Mouse (Mus musculus) kidney, embryonic 16.5 days (tissue): ENCODE results near the gene Lrtm1. TPM values are rescaled to one million over a fixed set of nuclear protein-coding genes. Genes with fewer than 3 reads are reported as not detected.

Experiments
- ATAC-seq: fragments of 200-750 bp; cut with Nextera tagmentation; 2 replicates; pipeline ENCODE4 v1.8.0; 2017; ENCODE audit warnings: moderate TSS enrichment; ENCODE audit not compliant: low FRiP score, low TSS enrichment
- H3K27ac ChIP-seq: fragments of 300-500 bp; sonication (generic); 2 replicates; pipeline ENCODE4 v1.5.1; 2014; ENCODE audit warnings: low read length
- H3K27me3 ChIP-seq: fragments of 300-500 bp; sonication (generic); 2 replicates; pipeline ENCODE4 v1.6.1; 2014; ENCODE audit warnings: low read length, control low read depth, mixed read lengths; ENCODE audit not compliant: insufficient read depth
- H3K36me3 ChIP-seq: fragments of 300-500 bp; sonication (generic); 2 replicates; pipeline ENCODE4 v1.6.1; 2014; ENCODE audit warnings: low read length, control low read depth, mixed read lengths; ENCODE audit not compliant: insufficient read depth
- H3K4me1 ChIP-seq: fragments of 300-500 bp; sonication (generic); 2 replicates; pipeline ENCODE4 v1.6.1; 2014; ENCODE audit warnings: low read length, control low read depth, mixed read lengths; ENCODE audit not compliant: insufficient read depth
- H3K4me2 ChIP-seq: fragments of 300-500 bp; sonication (generic); replicated peaks from 2 replicates; pipeline ENCODE4 v1.6.1; 2014; ENCODE audit warnings: low read depth, low read length
- H3K4me3 ChIP-seq: fragments of 300-500 bp; sonication (generic); 2 replicates; pipeline ENCODE4 v1.5.1; 2014; ENCODE audit warnings: mild to moderate bottlenecking, low read length
- H3K9ac ChIP-seq: fragments of 300-500 bp; sonication (generic); replicated peaks from 2 replicates; pipeline ENCODE4 v1.6.1; 2014; ENCODE audit warnings: low read length
- H3K9me3 ChIP-seq: fragments of 300-500 bp; sonication (generic); 2 replicates; pipeline ENCODE4 v1.6.1; 2016; ENCODE audit warnings: low read length, control low read depth
- WGBS: fragments of 180-500 bp; shearing (Covaris S2); extraction: QIAGEN DNeasy Blood & Tissue Kit; methylation state at CpG from one replicate; pipeline ENCODE4 v1.1.7; 2014; 5-methylcytosine and 5-hydroxymethylcytosine counted together
- polyA plus RNA-seq: library from polyadenylated mRNA; unstranded; fragments of >200 nt; fragmentation: Nextera tagmentation; extraction: Ambion mirVana; gene quantifications from 2 replicates; pipeline ENCODE4 v1.2.1, GENCODE M21; 2015

The Lrtm1 gene
- polyA plus RNA-seq, 1 experiment from 2014 or later, result 0.15 TPM

DNA sequence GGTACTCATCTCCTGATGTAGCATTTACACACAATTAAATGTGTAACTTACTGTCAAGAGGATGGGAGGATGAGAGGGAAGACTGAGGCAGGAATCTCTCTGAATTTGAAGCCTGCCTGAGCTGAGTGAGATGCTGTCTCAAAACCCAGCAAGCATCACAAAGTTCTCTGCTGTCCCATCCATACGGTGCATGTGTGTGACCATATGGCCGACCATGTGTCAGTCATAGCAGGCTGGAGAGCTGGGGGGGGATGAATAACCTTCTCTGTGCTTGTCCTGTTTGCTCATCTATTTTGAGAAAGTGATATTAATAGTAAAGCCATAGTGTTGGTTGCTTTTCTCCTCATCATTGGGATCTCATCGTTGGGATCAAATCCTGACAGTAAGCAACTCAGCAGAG is 4.8 kb upstream of the Lrtm1 start:
- Histone ChIP-seq H3K9ac (no peak overlapping the region), H3K9me3 (no peaks in the 10 kb centered on the region), H3K4me1 (peaks cover 3% of the 10 kb centered on the region; the same call in 1 of the 2 replicates), H3K36me3 (no peaks in the 10 kb centered on the region), H3K27me3 (no peaks in the 10 kb centered on the region), H3K27ac (no peak overlapping the region), H3K4me2 (no peak overlapping the region), H3K4me3 (no peak overlapping the region)
- 78% methylated on average over 3 of the region's 3 CpGs for WGBS
- ATAC-seq, result no peak

DNA sequence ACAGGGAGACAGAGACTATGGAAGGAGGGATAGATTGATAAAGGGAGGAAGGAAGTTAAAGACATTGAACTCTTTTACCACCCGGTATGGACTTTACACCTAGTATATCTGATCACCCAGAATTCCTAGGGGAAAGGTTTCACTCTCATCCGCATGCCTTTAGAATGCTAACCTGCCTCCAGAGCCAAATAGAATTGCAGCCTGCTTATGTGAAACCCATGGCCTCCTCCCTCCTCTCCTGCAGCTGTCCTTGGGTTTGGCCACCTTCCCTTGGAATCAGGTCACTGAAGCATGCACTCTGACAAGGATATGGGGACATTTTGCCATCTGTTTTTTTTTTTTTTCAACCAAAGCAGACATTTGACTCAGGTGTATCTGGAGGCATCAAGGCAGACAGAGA is 3.3 kb upstream of the Lrtm1 start:
- H3K36me3 ChIP-seq, result no peaks in the 10 kb centered on the region
- no peaks in the 10 kb centered on the region for H3K9me3 ChIP-seq
- H3K4me1 ChIP-seq, result peaks cover 6% of the 10 kb centered on the region; the same call in 1 of the 2 replicates
- no peaks in the 10 kb centered on the region for H3K27me3 ChIP-seq
- H3K9ac ChIP-seq, result no peak overlapping the region
- no peak overlapping the region for H3K27ac ChIP-seq
- no peak overlapping the region for H3K4me2 ChIP-seq
- ATAC-seq, result no peak
- H3K4me3 ChIP-seq, result no peak overlapping the region
- 78% methylated on average over 2 of the region's 2 CpGs for WGBS

GRCm38 (mm10) chr14:29015896-29016295 is 2.1 kb upstream of the Lrtm1 start:
- ATAC-seq, result no peak

GRCm38 (mm10) chr14:29018316-29019000 is 450 bp downstream of the Lrtm1 start:
- WGBS, result 50% methylated on average over 7 of the region's 7 CpGs
- Histone ChIP-seq H3K9me3 (no peaks in the 10 kb centered on the region), H3K4me2 (no peak overlapping the region), H3K27me3 (no peaks in the 10 kb centered on the region), H3K36me3 (no peaks in the 10 kb centered on the region), H3K27ac (no peak overlapping the region), H3K9ac (no peak overlapping the region), H3K4me1 (peaks cover 6% of the 10 kb centered on the region; the same call in 1 of the 2 replicates), H3K4me3 (no peak overlapping the region)
- no peak for ATAC-seq

More at GRCm38 (mm10) chr14:29015896-29016295, 2.1 kb upstream of the Lrtm1 start:
- no peak overlapping the region for H3K4me2 ChIP-seq
- no peaks in the 10 kb centered on the region for H3K36me3 ChIP-seq
- no peak overlapping the region for H3K4me3 ChIP-seq
- no peak overlapping the region for H3K27ac ChIP-seq
- 43% methylated on average over 5 of the region's 5 CpGs for WGBS
- H3K27me3 ChIP-seq, result no peaks in the 10 kb centered on the region
- peaks cover 6% of the 10 kb centered on the region; the same call in 1 of the 2 replicates for H3K4me1 ChIP-seq
- H3K9me3 ChIP-seq, result no peaks in the 10 kb centered on the region
- no peak overlapping the region for H3K9ac ChIP-seq

- Histone ChIP-seq H3K9ac (no peak overlapping the region), H3K27me3 (no peaks in the 10 kb centered on the region), H3K4me3 (no peak overlapping the region), H3K36me3 (no peaks in the 10 kb centered on the region), H3K9me3 (no peaks in the 10 kb centered on the region), H3K4me1 (0 out of 2 replicates have a peak, but pooled peaks cover 2% of the 10 kb centered on the region), H3K27ac (no peak overlapping the region), H3K4me2 (no peak overlapping the region)
- no peak for ATAC-seq
- 71% methylated on average over 4 of the region's 4 CpGs for WGBS
These were observed 3.3 kb downstream of the Lrtm1 start for GRCm38 (mm10) chr14:29021295-29021694.

GRCm38 (mm10) chr14:29023246-29023645 is 5.2 kb downstream of the Lrtm1 start:
- H3K9me3 ChIP-seq, result no peaks in the 10 kb centered on the region
- H3K36me3 ChIP-seq, result no peaks in the 10 kb centered on the region
- H3K27me3 ChIP-seq, result no peaks in the 10 kb centered on the region
- H3K4me3 ChIP-seq, result no peak overlapping the region
- H3K27ac ChIP-seq, result no peak overlapping the region
- H3K4me1 ChIP-seq, result 0 out of 2 replicates have a peak, but pooled peaks cover 2% of the 10 kb centered on the region
- ATAC-seq, result no peak
- WGBS, result 94% methylated on average over 4 of the region's 4 CpGs
- no peak overlapping the region for H3K4me2 ChIP-seq
- H3K9ac ChIP-seq, result no peak overlapping the region

- Histone ChIP-seq H3K4me1 (no peaks in the 10 kb centered on the region), H3K4me3 (no peak overlapping the region), H3K36me3 (no peaks in the 10 kb centered on the region), H3K9me3 (no peaks in the 10 kb centered on the region), H3K27ac (no peak overlapping the region), H3K27me3 (no peaks in the 10 kb centered on the region), H3K9ac (no peak overlapping the region), H3K4me2 (no peak overlapping the region)
- WGBS, result 82% methylated on average over 6 of the region's 6 CpGs
- no peak for ATAC-seq
These were observed 7.3 kb downstream of the Lrtm1 start for GRCm38 (mm10) chr14:29025335-29025734.

DNA sequence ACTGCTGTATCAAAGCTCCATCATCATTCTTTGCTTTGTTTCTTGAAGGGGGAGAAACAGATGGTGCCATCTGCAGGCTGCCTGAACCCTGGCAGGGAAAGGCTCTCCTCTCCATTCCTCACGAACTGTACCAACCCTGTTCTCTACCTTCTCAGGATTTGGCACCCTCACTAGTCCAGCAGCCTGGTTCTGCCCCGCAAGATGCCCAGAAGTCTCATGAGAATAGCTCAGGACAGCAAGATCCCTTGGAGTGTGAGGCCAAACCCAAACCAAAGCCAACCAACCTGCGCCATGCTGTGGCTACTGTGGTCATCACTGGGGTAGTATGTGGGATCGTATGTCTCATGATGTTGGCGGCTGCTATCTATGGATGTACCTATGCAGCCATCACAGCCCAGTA is 9.3 kb downstream of the Lrtm1 start:
- ATAC-seq, result no peak
- 87% methylated on average over 5 of the region's 5 CpGs for WGBS
- no peaks in the 10 kb centered on the region for H3K9me3 ChIP-seq
- no peak overlapping the region for H3K9ac ChIP-seq
- no peaks in the 10 kb centered on the region for H3K36me3 ChIP-seq
- no peaks in the 10 kb centered on the region for H3K27me3 ChIP-seq
- H3K27ac ChIP-seq, result no peak overlapping the region
- no peaks in the 10 kb centered on the region for H3K4me1 ChIP-seq
- no peak overlapping the region for H3K4me3 ChIP-seq
- H3K4me2 ChIP-seq, result no peak overlapping the region

GRCm38 (mm10) chr14:29028391-29029106 is 10.5 kb downstream of the Lrtm1 start:
- Histone ChIP-seq H3K9ac (no peak overlapping the region), H3K9me3 (no peaks in the 10 kb centered on the region), H3K27ac (no peak overlapping the region), H3K4me2 (no peak overlapping the region), H3K4me1 (no peaks in the 10 kb centered on the region), H3K27me3 (no peaks in the 10 kb centered on the region), H3K4me3 (no peak overlapping the region), H3K36me3 (no peaks in the 10 kb centered on the region)
- 79% methylated on average over 6 of the region's 6 CpGs for WGBS
- ATAC-seq, result no peak

DNA sequence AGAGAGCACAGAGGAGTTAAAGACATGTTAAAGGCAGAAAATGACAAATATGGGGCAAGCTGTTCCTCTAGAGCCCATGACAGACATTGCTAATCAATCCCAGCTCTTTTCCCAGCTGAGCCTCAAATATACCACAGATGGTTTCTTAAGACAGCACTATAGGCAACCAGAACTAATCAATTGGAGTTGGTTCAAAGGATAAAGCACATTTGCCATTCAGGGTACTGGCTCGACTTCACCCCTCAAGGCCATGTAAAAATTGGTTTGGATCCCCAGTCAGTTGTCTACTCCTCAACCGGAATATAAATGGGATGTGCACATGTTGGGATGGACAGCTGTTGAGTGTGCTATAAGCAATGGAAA is 11.1 kb downstream of the Lrtm1 start:
- H3K9ac ChIP-seq, result no peak overlapping the region
- H3K4me2 ChIP-seq, result no peak overlapping the region
- no peak overlapping the region for H3K27ac ChIP-seq
- no peaks in the 10 kb centered on the region for H3K9me3 ChIP-seq
- no peaks in the 10 kb centered on the region for H3K27me3 ChIP-seq
- H3K4me3 ChIP-seq, result no peak overlapping the region
- 83% methylated on average over 2 of the region's 2 CpGs for WGBS
- no peak for ATAC-seq
- H3K4me1 ChIP-seq, result no peaks in the 10 kb centered on the region
- H3K36me3 ChIP-seq, result no peaks in the 10 kb centered on the region
